In the genomic region with DNA sequence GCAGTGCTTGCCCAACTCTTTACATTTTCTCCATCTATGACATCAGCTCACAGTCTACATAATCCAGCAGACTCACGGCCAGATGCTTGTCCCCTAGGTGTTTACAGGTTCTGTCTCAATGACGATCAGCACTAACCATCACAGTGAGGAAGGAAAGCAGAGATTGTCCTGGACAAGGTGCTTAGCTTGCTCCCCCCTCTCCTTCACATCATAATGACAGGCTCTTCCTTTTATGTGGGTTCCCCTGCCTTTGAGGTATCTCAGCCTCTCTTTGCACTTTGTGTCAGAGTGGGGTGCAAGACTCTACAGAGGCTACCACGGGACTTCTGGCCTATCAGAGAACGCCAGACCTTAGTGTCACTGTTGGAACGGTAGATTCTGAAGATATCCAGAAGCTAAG, we compare ENCODE assay signal across 14 mouse cellular contexts.
"Had no signal": no experiment of that assay in that cellular context is flagged by ENCODE, and none has a peak within 500 bp of the region (broad histone marks: within the 10 kb centered on the region; RNA-seq: fewer than 3 reads in every experiment).

No protein-coding gene starts in this region.

- H3K9me3 ChIP-seq: limb, embryonic 13.5 days; midbrain, embryonic 12.5 days; neural tube, embryonic 12.5 days had no signal

- H3K4me3 ChIP-seq: layer of hippocampus, adult 2 months; limb, embryonic 13.5 days; midbrain, embryonic 12.5 days; neural tube, embryonic 12.5 days had no signal

- H3K4me1 ChIP-seq: limb, embryonic 13.5 days; midbrain, embryonic 12.5 days; neural tube, embryonic 12.5 days had no signal

- H3K9ac ChIP-seq: limb, embryonic 13.5 days; liver, embryonic 14.5 days; midbrain, embryonic 12.5 days; neural tube, embryonic 12.5 days had no signal

- DNase-seq: kidney, adult 11 months; kidney, adult 9 months; kidney, postnatal 4 days; left cerebral cortex, postnatal 4 days; lung, adult 18-20 months; lung, postnatal 36 days; right cerebral cortex, postnatal 4 days; spleen, adult 18-20 months had no signal

- H3K36me3 ChIP-seq: limb, embryonic 13.5 days; midbrain, embryonic 12.5 days; neural tube, embryonic 12.5 days had no signal

- H3K27ac ChIP-seq: kidney, postnatal 0 days; layer of hippocampus, adult 2 months; limb, embryonic 13.5 days; liver, embryonic 14.5 days; midbrain, embryonic 12.5 days; neural tube, embryonic 12.5 days had no signal

- H3K4me2 ChIP-seq: limb, embryonic 13.5 days; midbrain, embryonic 12.5 days; neural tube, embryonic 12.5 days had no signal

- H3K27me3 ChIP-seq: limb, embryonic 13.5 days; midbrain, embryonic 12.5 days; neural tube, embryonic 12.5 days had no signal
